14 mouse cellular contexts compared by ENCODE assay signal in the genomic region with DNA sequence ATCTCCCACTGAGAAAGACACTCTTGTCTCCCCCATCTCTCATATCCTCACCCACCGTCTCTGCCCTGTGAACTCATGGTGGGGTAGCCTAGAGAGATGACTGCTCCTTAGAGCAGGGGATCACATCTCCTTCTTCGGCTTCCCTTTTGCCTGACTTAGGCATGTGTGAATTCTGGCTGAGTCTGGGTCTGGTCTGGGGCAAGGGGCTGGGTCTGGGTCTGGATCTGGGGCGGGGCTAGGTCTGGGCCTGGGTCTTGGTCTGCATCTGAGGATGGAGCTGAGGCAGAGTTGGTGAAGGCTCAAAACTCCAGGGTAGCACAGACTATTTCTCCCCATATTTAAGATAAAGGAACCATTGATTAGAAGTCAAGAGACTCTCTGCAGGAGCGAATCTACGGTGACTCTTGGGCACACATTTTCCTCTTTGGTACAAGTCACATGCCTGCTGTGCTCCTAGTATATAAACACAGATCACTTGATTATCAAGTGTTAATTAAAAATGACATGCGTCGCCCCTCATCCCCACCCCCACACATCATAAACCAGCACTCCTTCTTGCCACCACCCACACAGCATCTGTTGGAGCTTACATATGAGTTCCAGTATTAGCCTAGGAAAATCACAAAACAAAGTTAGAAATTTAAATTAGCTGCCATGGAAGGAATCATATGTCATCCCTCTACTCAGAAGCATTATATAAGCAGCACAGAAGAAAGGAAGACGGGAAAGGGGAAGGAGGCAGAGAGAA.
DNase-seq lines count a peak whose midpoint lies in the region; ATAC-seq and TF ChIP-seq lines count a peak whose summit lies in the region.
"Had no signal": no experiment of that assay in that cellular context is flagged by ENCODE, and none has a peak within 500 bp of the region (broad histone marks: within the 10 kb centered on the region; RNA-seq: fewer than 3 reads in every experiment).

No protein-coding gene starts in this region.

- 0 out of 2 replicates have a peak overlapping the region, but pooled peaks have one; percentile 31 for H3K27ac ChIP-seq in forebrain, embryonic 12.5 days
- H3K27ac ChIP-seq in forebrain, embryonic 11.5 days (ENCODE audit: low read depth, low read length) = no peak overlapping the region
- 0 out of 2 replicates have a peak overlapping the region, but pooled peaks have one; percentile 15 for H3K27ac ChIP-seq in lung, embryonic 15.5 days
- H3K27ac ChIP-seq in lung, postnatal 0 days (ENCODE audit: low read length) = no peak overlapping the region
- H3K27ac ChIP-seq: embryonic facial prominence, embryonic 15.5 days; intestine, embryonic 15.5 days; liver, embryonic 13.5 days had no signal

- no peak for TF ChIP-seq EP300 in lung, postnatal 0 days (IDR thresholded peaks at IDR 0.05)

- no peak for TF ChIP-seq CTCF in lung, postnatal 0 days (IDR thresholded peaks at IDR 0.05)

- no peak overlapping the region for H3K4me3 ChIP-seq in forebrain, embryonic 12.5 days (replicated peaks)
- no peak overlapping the region for H3K4me3 ChIP-seq in forebrain, embryonic 11.5 days (ENCODE audit: low read depth, low read length)
- H3K4me3 ChIP-seq in lung, embryonic 15.5 days = no peak overlapping the region
- no peak overlapping the region for H3K4me3 ChIP-seq in lung, postnatal 0 days (ENCODE audit: low read depth, low read length)
- H3K4me3 ChIP-seq: embryonic facial prominence, embryonic 15.5 days; intestine, embryonic 15.5 days; liver, embryonic 13.5 days; myocyte had no signal

- no peaks in the 10 kb centered on the region for H3K9me3 ChIP-seq in forebrain, embryonic 12.5 days
- H3K9me3 ChIP-seq in forebrain, embryonic 11.5 days (ENCODE audit: control insufficient read depth, low read length) = no peaks in the 10 kb centered on the region
- H3K9me3 ChIP-seq in lung, embryonic 15.5 days = no peaks in the 10 kb centered on the region
- no peaks in the 10 kb centered on the region for H3K9me3 ChIP-seq in lung, postnatal 0 days (ENCODE audit: low read length)
- H3K9me3 ChIP-seq: embryonic facial prominence, embryonic 15.5 days; intestine, embryonic 15.5 days; liver, embryonic 13.5 days had no signal

- ATAC-seq in forebrain, embryonic 12.5 days (ENCODE audit: low FRiP score) = no peak
- no peak for ATAC-seq in forebrain, embryonic 11.5 days (replicated peaks; ENCODE audit: low FRiP score)
- 0 out of 2 replicates have a peak, but pooled peaks have one; percentile 37 for ATAC-seq in lung, embryonic 15.5 days (ENCODE audit: borderline replicate concordance, extremely low read depth, low FRiP score, low TSS enrichment)
- no peak for ATAC-seq in lung, postnatal 0 days
- ATAC-seq in inflammation-experienced regulatory T-cells, adult 6 months = no peak
- ATAC-seq: intestine, embryonic 15.5 days had no signal

- intact Hi-C loops in gastrocnemius, postnatal 14 days (cut with DNase I; ENCODE audit: low total_unique reads) = no loop called here

- no peaks in the 10 kb centered on the region for H3K27me3 ChIP-seq in forebrain, embryonic 12.5 days
- H3K27me3 ChIP-seq in forebrain, embryonic 11.5 days (ENCODE audit: control insufficient read depth, insufficient read depth, low read length) = no peaks in the 10 kb centered on the region
- H3K27me3 ChIP-seq in lung, embryonic 15.5 days = no peaks in the 10 kb centered on the region
- H3K27me3 ChIP-seq in lung, postnatal 0 days (replicated peaks; ENCODE audit: insufficient read depth, low read length) = no peaks in the 10 kb centered on the region
- H3K27me3 ChIP-seq: embryonic facial prominence, embryonic 15.5 days; intestine, embryonic 15.5 days; liver, embryonic 13.5 days had no signal

- H3K4me1 ChIP-seq in forebrain, embryonic 12.5 days = peaks cover 8% of the 10 kb centered on the region
- no peaks in the 10 kb centered on the region for H3K4me1 ChIP-seq in forebrain, embryonic 11.5 days (replicated peaks; ENCODE audit: control insufficient read depth, insufficient read depth, low read length)
- H3K4me1 ChIP-seq in lung, embryonic 15.5 days = peaks cover 19% of the 10 kb centered on the region; the same call in 1 of the 2 replicates
- no peaks in the 10 kb centered on the region for H3K4me1 ChIP-seq in lung, postnatal 0 days (ENCODE audit: insufficient read depth, low read depth, low read length)
- H3K4me1 ChIP-seq: intestine, embryonic 15.5 days; liver, embryonic 13.5 days had no signal

- DNase-seq in forebrain, embryonic 11.5 days (ENCODE audit: low spot score) = no peak
- DNase-seq in lung, postnatal 0 days (ENCODE audit: low spot score) = no peak
- DNase-seq in layer of hippocampus, adult 11-12 months (ENCODE audit: low spot score) = peak; percentile 80
- peak; percentile 20 for DNase-seq in retina, embryonic 14.5 days (ENCODE audit: low spot score)
- no peak for DNase-seq in gastrocnemius, postnatal 14 days
- DNase-seq: cerebellum, adult 9-11 months; liver, embryonic 13.5 days; thymus, postnatal 25 days had no signal

- WGBS in forebrain, embryonic 12.5 days = 81% methylated on average over 8 of the region's 8 CpGs
- 79% methylated on average over 8 of the region's 8 CpGs for WGBS in forebrain, embryonic 11.5 days
- 56% methylated on average over 8 of the region's 8 CpGs for WGBS in lung, embryonic 15.5 days
- 63% methylated on average over 8 of the region's 8 CpGs for WGBS in lung, postnatal 0 days

- H3K4me2 ChIP-seq in forebrain, embryonic 12.5 days = no peak overlapping the region
- H3K4me2 ChIP-seq in forebrain, embryonic 11.5 days (ENCODE audit: low read depth, low read length, severe bottlenecking) = no peak overlapping the region
- H3K4me2 ChIP-seq in lung, embryonic 15.5 days = no peak overlapping the region
- no peak overlapping the region for H3K4me2 ChIP-seq in lung, postnatal 0 days (replicated peaks; ENCODE audit: low read depth, low read length)
- H3K4me2 ChIP-seq: embryonic facial prominence, embryonic 15.5 days; intestine, embryonic 15.5 days; liver, embryonic 13.5 days had no signal

- H3K36me3 ChIP-seq in forebrain, embryonic 12.5 days (replicated peaks) = no peaks in the 10 kb centered on the region
- no peaks in the 10 kb centered on the region for H3K36me3 ChIP-seq in forebrain, embryonic 11.5 days (ENCODE audit: control insufficient read depth, insufficient read depth, low read length)
- no peaks in the 10 kb centered on the region for H3K36me3 ChIP-seq in lung, embryonic 15.5 days
- H3K36me3 ChIP-seq in lung, postnatal 0 days (ENCODE audit: insufficient read depth, low read length) = no peaks in the 10 kb centered on the region
- H3K36me3 ChIP-seq: embryonic facial prominence, embryonic 15.5 days; intestine, embryonic 15.5 days; liver, embryonic 13.5 days had no signal

- H3K9ac ChIP-seq in forebrain, embryonic 12.5 days = no peak overlapping the region
- no peak overlapping the region for H3K9ac ChIP-seq in forebrain, embryonic 11.5 days (ENCODE audit: low read length)
- H3K9ac ChIP-seq in lung, embryonic 15.5 days = no peak overlapping the region
- H3K9ac ChIP-seq in lung, postnatal 0 days (replicated peaks; ENCODE audit: low read depth) = no peak overlapping the region
- H3K9ac ChIP-seq: embryonic facial prominence, embryonic 15.5 days; intestine, embryonic 15.5 days; liver, embryonic 13.5 days had no signal

Comparison
In these comparisons a context has a peak if more than half of its experiments do, and no peak if none do; other contexts are left out.
1. H3K27ac ChIP-seq: peak in forebrain, embryonic 12.5 days (single experiment) and lung, embryonic 15.5 days (single experiment); none in forebrain, embryonic 11.5 days (single experiment) and lung, postnatal 0 days (single experiment).
2. DNase-seq: peak in layer of hippocampus, adult 11-12 months (single experiment) and retina, embryonic 14.5 days (single experiment); none in forebrain, embryonic 11.5 days (single experiment), lung, postnatal 0 days (single experiment) and gastrocnemius, postnatal 14 days (single experiment).